Mouse (Mus musculus) forebrain, embryonic 10.5 days (tissue): ENCODE measurements at regions not wholly inside any gene's neighbourhood (a gene's known extent, or its start where the extent isn't known, plus 50 kb on each side); places are given as distances from the start of the nearest gene placed in this dataset.

Experiments
- DNase-seq: peaks from one replicate; pipeline ENCODE4 v3.0.0-alpha.2; 2017; ENCODE audit warnings: low spot score; ENCODE audit errors: extremely low spot score
- H3K27ac ChIP-seq: fragments of 300-500 bp; sonication (generic); 2 replicates; pipeline ENCODE4 v1.5.1; 2016; ENCODE audit warnings: mild to moderate bottlenecking
- H3K27me3 ChIP-seq: fragments of 300-500 bp; sonication (generic); 2 replicates; pipeline ENCODE4 v1.6.1; 2016; ENCODE audit warnings: mild to moderate bottlenecking; ENCODE audit not compliant: poor library complexity, severe bottlenecking
- H3K36me3 ChIP-seq: fragments of 300-500 bp; sonication (generic); replicated peaks from 2 replicates; pipeline ENCODE4 v1.6.1; 2016; ENCODE audit warnings: mild to moderate bottlenecking, moderate library complexity
- H3K4me1 ChIP-seq: fragments of 300-500 bp; sonication (generic); 2 replicates; pipeline ENCODE4 v1.6.1; 2016
- H3K4me3 ChIP-seq: fragments of 300-500 bp; sonication (generic); 2 replicates; pipeline ENCODE4 v1.5.1; 2016; ENCODE audit warnings: mild to moderate bottlenecking, moderate library complexity
- H3K9me3 ChIP-seq: fragments of 300-500 bp; sonication (generic); 2 replicates; pipeline ENCODE4 v1.6.1; 2016; ENCODE audit warnings: mild to moderate bottlenecking, moderate library complexity
- WGBS: fragments of 180-500 bp; shearing (Covaris S2); methylation state at CpG from one replicate; pipeline ENCODE4 v1.1.7; 2016; 5-methylcytosine and 5-hydroxymethylcytosine counted together

- WGBS = 78% methylated on average over 1 of the region's 1 CpGs
- Histone ChIP-seq H3K36me3 (no peaks in the 10 kb centered on the region), H3K27ac (no peak overlapping the region), H3K4me1 (no peaks in the 10 kb centered on the region), H3K9me3 (no peaks in the 10 kb centered on the region), H3K27me3 (peaks cover 90% of the 10 kb centered on the region), H3K4me3 (no peak overlapping the region)
- DNase-seq = no peak
Observed at GRCm38 (mm10) chrX:169608551-169608950, 76.4 kb upstream of the Mid1 start.
